Mouse (Mus musculus): ENCODE measurements at regions not wholly inside any gene's neighbourhood (a gene's known extent, or its start where the extent isn't known, plus 50 kb on each side); places are given as distances from the start of the nearest gene placed in this dataset.

- TF ChIP-seq CTCF (IDR thresholded peaks at IDR 0.05) = no peak
- no peak for TF ChIP-seq EP300 (IDR thresholded peaks at IDR 0.05; ENCODE audit: insufficient read depth, low read depth, low read length)
- TF ChIP-seq POLR2A (IDR thresholded peaks at IDR 0.05; ENCODE audit: insufficient read depth, low read depth, low read length) = no peak
Observed at GRCm38 (mm10) chr1:164508106-164508505, 50.0 kb upstream of the Atp1b1 start.

All from heart, adult 2 months (tissue).